Mouse (Mus musculus) liver, adult 2 months (tissue): ENCODE results near the gene Marf1.

ENCODE experiments used
- CTCF ChIP-seq: fragments of 200-500 bp; IDR thresholded peaks from 2 replicates; pipeline ENCODE4 v1.5.1; 2011; ENCODE audit warnings: low read depth, low read length, control low read depth
- POLR2A ChIP-seq: fragments of 200-500 bp; IDR thresholded peaks from 2 replicates; pipeline ENCODE4 v1.6.1; 2011; ENCODE audit warnings: low read length, control low read depth; ENCODE audit not compliant: insufficient read depth; ENCODE audit errors: extremely low read depth

GRCm38 (mm10) chr16:14182360-14182759 lies 19.2 kb upstream of the Marf1 start:
- TF ChIP-seq POLR2A (no peak), CTCF (no peak)
